Mouse (Mus musculus) midbrain, embryonic 11.5 days (tissue): Measurements from ENCODE around the gene Ctsk. TPM values are rescaled to one million over a fixed set of nuclear protein-coding genes. Genes with fewer than 3 reads are reported as not detected.

Source experiments
- polyA plus RNA-seq: library from polyadenylated mRNA; unstranded; fragments of >200 nt; fragmentation: Nextera tagmentation; extraction: Ambion mirVana; gene quantifications from 2 replicates; pipeline ENCODE4 v1.2.1, GENCODE M21; 2014

Gene Ctsk
- polyA plus RNA-seq, 1 experiment from 2014 or later: 6.7 TPM

Other genes starting within 250 kb of the Ctsk start
- 0.20 TPM in 1 of 2 replicates, not detected in the other for gene Bnipl, start 248.1 kb upstream of the Ctsk start, polyA plus RNA-seq
- gene Mindy1, start 217.9 kb upstream of the Ctsk start, polyA plus RNA-seq: 38.8 and 43.3 TPM in 2 replicates
- gene Prune1, start 217.2 kb upstream of the Ctsk start, polyA plus RNA-seq: 28.0 and 29.7 TPM in 2 replicates
- 0.87 and 1.3 TPM in 2 replicates for gene Anxa9, start 192.1 kb upstream of the Ctsk start, polyA plus RNA-seq
- 94.1 and 97.1 TPM in 2 replicates for gene Cers2, start 184.5 kb upstream of the Ctsk start, polyA plus RNA-seq
- 60.9 and 69.3 TPM in 2 replicates for gene Setdb1, start 142.1 kb upstream of the Ctsk start, polyA plus RNA-seq
- gene 4930558C23Rik, start 96.4 kb upstream of the Ctsk start, polyA plus RNA-seq: not detected in 2 replicates
- 26.2 and 27.0 TPM in 2 replicates for gene Arnt, start 64.9 kb upstream of the Ctsk start, polyA plus RNA-seq
- gene Ctss, start 27.5 kb downstream of the Ctsk start, polyA plus RNA-seq: 10.2 TPM in 2 replicates
- not detected in 2 replicates for gene Hormad1, start 60.4 kb downstream of the Ctsk start, polyA plus RNA-seq
- 41.8 and 45.1 TPM in 2 replicates for gene Golph3l, start 89.7 kb downstream of the Ctsk start, polyA plus RNA-seq
- gene Ensa, start 125.7 kb downstream of the Ctsk start, polyA plus RNA-seq: 88.1 and 93.2 TPM in 2 replicates
- gene Mcl1, start 159.5 kb downstream of the Ctsk start, polyA plus RNA-seq: 74.1 and 79.9 TPM in 2 replicates
- 0.28 and 0.52 TPM in 2 replicates for gene Adamtsl4, start 188.7 kb downstream of the Ctsk start, polyA plus RNA-seq
- gene Ecm1, start 240.3 kb downstream of the Ctsk start, polyA plus RNA-seq: 15.4 and 18.0 TPM in 2 replicates